Mouse (Mus musculus): ENCODE measurements around the gene Smim6. TPM values are rescaled to one million over a fixed set of nuclear protein-coding genes. Genes with fewer than 3 reads are reported as not detected.

The Smim6 gene
- polyA plus RNA-seq, 1 experiment = not detected

DNA sequence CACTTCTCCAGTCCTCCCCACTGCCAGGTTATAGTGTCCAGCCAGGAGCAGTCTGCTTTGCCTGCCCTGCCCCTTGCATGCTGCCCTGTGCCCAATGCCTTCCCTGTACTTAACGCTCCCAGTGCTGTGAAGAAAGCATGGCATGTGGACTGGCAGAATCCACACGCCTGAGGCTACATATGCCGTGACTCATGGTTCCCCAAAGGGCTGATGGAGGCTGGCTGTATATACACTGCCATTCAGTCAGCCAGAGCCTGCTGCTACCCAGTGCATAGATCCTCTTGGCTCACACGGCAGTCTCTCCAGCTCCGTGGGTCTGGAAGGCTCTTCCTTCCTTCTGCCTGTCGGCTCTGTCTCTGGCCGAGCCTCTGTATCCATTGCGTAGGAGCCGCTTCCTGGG, 36.5 kb downstream of the Smim6 start:
- Histone ChIP-seq H3K4me3 (replicated peaks; ENCODE audit: insufficient read depth, low read depth, low read length) (no peak overlapping the region), H3K27me3 (ENCODE audit: control insufficient read depth, insufficient read depth, low read length) (no peaks in the 10 kb centered on the region), H3K4me1 (ENCODE audit: control insufficient read depth, insufficient read depth, low read length) (no peaks in the 10 kb centered on the region), H3K27ac (ENCODE audit: insufficient read depth, low read length) (no peak overlapping the region)
- WGBS = 69% methylated on average over 9 of the region's 9 CpGs
- no peak for TF ChIP-seq POLR2A (IDR thresholded peaks at IDR 0.05; ENCODE audit: borderline replicate concordance, insufficient read depth, low read length)
- TF ChIP-seq CTCF (IDR thresholded peaks at IDR 0.05; ENCODE audit: borderline replicate concordance, insufficient read depth, low read depth, low read length) = no peak
- no peak for DNase-seq

- no peak for DNase-seq
- TF ChIP-seq POLR2A (IDR thresholded peaks at IDR 0.05; ENCODE audit: borderline replicate concordance, insufficient read depth, low read length) (no peak), CTCF (IDR thresholded peaks at IDR 0.05; ENCODE audit: borderline replicate concordance, insufficient read depth, low read depth, low read length) (no peak)
- H3K4me1 ChIP-seq (ENCODE audit: control insufficient read depth, insufficient read depth, low read length) = no peaks in the 10 kb centered on the region
- no peaks in the 10 kb centered on the region for H3K27me3 ChIP-seq (ENCODE audit: control insufficient read depth, insufficient read depth, low read length)
- H3K27ac ChIP-seq (ENCODE audit: insufficient read depth, low read length) = no peak overlapping the region; the same call in 1 of the 2 replicates
- H3K4me3 ChIP-seq (replicated peaks; ENCODE audit: insufficient read depth, low read depth, low read length) = no peak overlapping the region
- WGBS = 69% methylated on average over 2 of the region's 2 CpGs
Measured at GRCm38 (mm10) chr11:115950719-115951118, 38.9 kb downstream of the Smim6 start.

GRCm38 (mm10) chr11:115954712-115955111, 42.9 kb downstream of the Smim6 start:
- no peak for DNase-seq
- Histone ChIP-seq H3K4me1 (ENCODE audit: control insufficient read depth, insufficient read depth, low read length) (no peaks in the 10 kb centered on the region), H3K27ac (ENCODE audit: insufficient read depth, low read length) (no peak overlapping the region), H3K4me3 (replicated peaks; ENCODE audit: insufficient read depth, low read depth, low read length) (no peak overlapping the region), H3K27me3 (ENCODE audit: control insufficient read depth, insufficient read depth, low read length) (no peaks in the 10 kb centered on the region)
- no peak for TF ChIP-seq POLR2A (IDR thresholded peaks at IDR 0.05; ENCODE audit: borderline replicate concordance, insufficient read depth, low read length)
- TF ChIP-seq CTCF (IDR thresholded peaks at IDR 0.05; ENCODE audit: borderline replicate concordance, insufficient read depth, low read depth, low read length) = no peak
- WGBS = 35% methylated on average over 5 of the region's 5 CpGs

GRCm38 (mm10) chr11:115955195-115955858, 43.5 kb downstream of the Smim6 start:
- H3K27me3 ChIP-seq (ENCODE audit: control insufficient read depth, insufficient read depth, low read length) = no peaks in the 10 kb centered on the region
- WGBS = 38% methylated on average over 10 of the region's 10 CpGs
- no peak for DNase-seq
- no peak for TF ChIP-seq CTCF (IDR thresholded peaks at IDR 0.05; ENCODE audit: borderline replicate concordance, insufficient read depth, low read depth, low read length)
- TF ChIP-seq POLR2A (IDR thresholded peaks at IDR 0.05; ENCODE audit: borderline replicate concordance, insufficient read depth, low read length) = no peak
- H3K27ac ChIP-seq (ENCODE audit: insufficient read depth, low read length) = peak overlapping the region; percentile 17
- H3K4me1 ChIP-seq (ENCODE audit: control insufficient read depth, insufficient read depth, low read length) = no peaks in the 10 kb centered on the region
- no peak overlapping the region for H3K4me3 ChIP-seq (replicated peaks; ENCODE audit: insufficient read depth, low read depth, low read length)

GRCm38 (mm10) chr11:115956453-115956852, 44.6 kb downstream of the Smim6 start:
- H3K4me3 ChIP-seq (replicated peaks; ENCODE audit: insufficient read depth, low read depth, low read length) = no peak overlapping the region
- H3K27me3 ChIP-seq (ENCODE audit: control insufficient read depth, insufficient read depth, low read length) = no peaks in the 10 kb centered on the region
- TF ChIP-seq POLR2A (IDR thresholded peaks at IDR 0.05; ENCODE audit: borderline replicate concordance, insufficient read depth, low read length) (no peak), CTCF (IDR thresholded peaks at IDR 0.05; ENCODE audit: borderline replicate concordance, insufficient read depth, low read depth, low read length) (no peak)
- peak in 1 of 2 experiments; percentile 27 for DNase-seq
- H3K27ac ChIP-seq (ENCODE audit: insufficient read depth, low read length) = peak overlapping the region; percentile 3; the same call in 1 of the 2 replicates
- no peaks in the 10 kb centered on the region for H3K4me1 ChIP-seq (ENCODE audit: control insufficient read depth, insufficient read depth, low read length)
- WGBS = 54% methylated on average over 4 of the region's 4 CpGs

- no peak for DNase-seq
- Histone ChIP-seq H3K27ac (ENCODE audit: insufficient read depth, low read length) (peak overlapping the region; percentile 7; the same call in 1 of the 2 replicates), H3K4me3 (replicated peaks; ENCODE audit: insufficient read depth, low read depth, low read length) (no peak overlapping the region), H3K4me1 (ENCODE audit: control insufficient read depth, insufficient read depth, low read length) (no peaks in the 10 kb centered on the region), H3K27me3 (ENCODE audit: control insufficient read depth, insufficient read depth, low read length) (no peaks in the 10 kb centered on the region)
- TF ChIP-seq CTCF (IDR thresholded peaks at IDR 0.05; ENCODE audit: borderline replicate concordance, insufficient read depth, low read depth, low read length) (no peak), POLR2A (IDR thresholded peaks at IDR 0.05; ENCODE audit: borderline replicate concordance, insufficient read depth, low read length) (no peak)
- WGBS = 34% methylated on average over 7 of the region's 7 CpGs
Measured at GRCm38 (mm10) chr11:115957971-115958370, 46.2 kb downstream of the Smim6 start.

- peak in 1 of 2 experiments; percentile 35 for DNase-seq
- Histone ChIP-seq H3K27ac (ENCODE audit: insufficient read depth, low read length) (no peak overlapping the region), H3K4me3 (replicated peaks; ENCODE audit: insufficient read depth, low read depth, low read length) (no peak overlapping the region), H3K27me3 (ENCODE audit: control insufficient read depth, insufficient read depth, low read length) (no peaks in the 10 kb centered on the region), H3K4me1 (ENCODE audit: control insufficient read depth, insufficient read depth, low read length) (no peaks in the 10 kb centered on the region)
- TF ChIP-seq CTCF (IDR thresholded peaks at IDR 0.05; ENCODE audit: borderline replicate concordance, insufficient read depth, low read depth, low read length) = no peak
- TF ChIP-seq POLR2A (IDR thresholded peaks at IDR 0.05; ENCODE audit: borderline replicate concordance, insufficient read depth, low read length) = no peak
- 52% methylated on average over 9 of the region's 9 CpGs for WGBS
Measured at GRCm38 (mm10) chr11:115959018-115959417, 47.2 kb downstream of the Smim6 start.

Measured in cerebellum, adult 2 months (tissue).